Mouse (Mus musculus): ENCODE data around the gene B230104I21Rik.

The B230104I21Rik gene

GRCm38 (mm10) chr4:154330001-154330400 lies 5.9 kb upstream of the B230104I21Rik start:
- no peaks in the 10 kb centered on the region for H3K36me3 ChIP-seq (ENCODE audit: control insufficient read depth, insufficient read depth, low read length, poor library complexity, severe bottlenecking)
- DNase-seq (ENCODE audit: low read depth, low spot score): no peak
- no peaks in the 10 kb centered on the region for H3K27me3 ChIP-seq (ENCODE audit: control insufficient read depth, insufficient read depth, low read length, poor library complexity, severe bottlenecking)

- H3K36me3 ChIP-seq (ENCODE audit: control insufficient read depth, insufficient read depth, low read length, poor library complexity, severe bottlenecking): no peaks in the 10 kb centered on the region
- DNase-seq (ENCODE audit: low read depth, low spot score): no peak
Measured at GRCm38 (mm10) chr4:154331271-154331670, 4.7 kb upstream of the B230104I21Rik start.

GRCm38 (mm10) chr4:154333300-154333699 lies 2.6 kb upstream of the B230104I21Rik start:
- Histone ChIP-seq H3K27me3 (ENCODE audit: control insufficient read depth, insufficient read depth, low read length, poor library complexity, severe bottlenecking) (no peaks in the 10 kb centered on the region), H3K36me3 (ENCODE audit: control insufficient read depth, insufficient read depth, low read length, poor library complexity, severe bottlenecking) (no peaks in the 10 kb centered on the region)
- DNase-seq (ENCODE audit: low read depth, low spot score): no peak

More at GRCm38 (mm10) chr4:154331271-154331670, 4.7 kb upstream of the B230104I21Rik start:
- H3K27me3 ChIP-seq (ENCODE audit: control insufficient read depth, insufficient read depth, low read length, poor library complexity, severe bottlenecking): no peaks in the 10 kb centered on the region

GRCm38 (mm10) chr4:154334699-154335402 lies 1.1 kb upstream of the B230104I21Rik start:
- peak; percentile 63 for DNase-seq (ENCODE audit: low read depth, low spot score)
- Histone ChIP-seq H3K36me3 (ENCODE audit: control insufficient read depth, insufficient read depth, low read length, poor library complexity, severe bottlenecking) (no peaks in the 10 kb centered on the region), H3K27me3 (ENCODE audit: control insufficient read depth, insufficient read depth, low read length, poor library complexity, severe bottlenecking) (no peaks in the 10 kb centered on the region)

- Histone ChIP-seq H3K36me3 (ENCODE audit: control insufficient read depth, insufficient read depth, low read length, poor library complexity, severe bottlenecking) (no peaks in the 10 kb centered on the region), H3K27me3 (ENCODE audit: control insufficient read depth, insufficient read depth, low read length, poor library complexity, severe bottlenecking) (no peaks in the 10 kb centered on the region)
- DNase-seq (ENCODE audit: low read depth, low spot score): no peak
Measured at GRCm38 (mm10) chr4:154336650-154337049, 723 bp downstream of the B230104I21Rik start.

GRCm38 (mm10) chr4:154346731-154347522 lies 11.0 kb downstream of the B230104I21Rik start:
- no peaks in the 10 kb centered on the region for H3K27me3 ChIP-seq (ENCODE audit: control insufficient read depth, insufficient read depth, low read length, poor library complexity, severe bottlenecking)
- DNase-seq (ENCODE audit: low read depth, low spot score): no peak
- H3K36me3 ChIP-seq (ENCODE audit: control insufficient read depth, insufficient read depth, low read length, poor library complexity, severe bottlenecking): no peaks in the 10 kb centered on the region

- no peaks in the 10 kb centered on the region for H3K36me3 ChIP-seq (ENCODE audit: control insufficient read depth, insufficient read depth, low read length, poor library complexity, severe bottlenecking)
- no peak for DNase-seq (ENCODE audit: low read depth, low spot score)
Measured at GRCm38 (mm10) chr4:154348197-154348786, 12.4 kb downstream of the B230104I21Rik start.

GRCm38 (mm10) chr4:154352246-154352645 lies 16.3 kb downstream of the B230104I21Rik start:
- no peak for DNase-seq (ENCODE audit: low read depth, low spot score)
- H3K27me3 ChIP-seq (ENCODE audit: control insufficient read depth, insufficient read depth, low read length, poor library complexity, severe bottlenecking): no peaks in the 10 kb centered on the region

More at GRCm38 (mm10) chr4:154348197-154348786, 12.4 kb downstream of the B230104I21Rik start:
- no peaks in the 10 kb centered on the region for H3K27me3 ChIP-seq (ENCODE audit: control insufficient read depth, insufficient read depth, low read length, poor library complexity, severe bottlenecking)

GRCm38 (mm10) chr4:154355408-154355807 lies 19.5 kb downstream of the B230104I21Rik start:
- Histone ChIP-seq H3K36me3 (ENCODE audit: control insufficient read depth, insufficient read depth, low read length, poor library complexity, severe bottlenecking) (no peaks in the 10 kb centered on the region), H3K27me3 (ENCODE audit: control insufficient read depth, insufficient read depth, low read length, poor library complexity, severe bottlenecking) (no peaks in the 10 kb centered on the region)
- no peak for DNase-seq (ENCODE audit: low read depth, low spot score)

More at GRCm38 (mm10) chr4:154352246-154352645, 16.3 kb downstream of the B230104I21Rik start:
- H3K36me3 ChIP-seq (ENCODE audit: control insufficient read depth, insufficient read depth, low read length, poor library complexity, severe bottlenecking): no peaks in the 10 kb centered on the region

GRCm38 (mm10) chr4:154358370-154358769 lies 22.4 kb downstream of the B230104I21Rik start:
- Histone ChIP-seq H3K27me3 (ENCODE audit: control insufficient read depth, insufficient read depth, low read length, poor library complexity, severe bottlenecking) (no peaks in the 10 kb centered on the region), H3K36me3 (ENCODE audit: control insufficient read depth, insufficient read depth, low read length, poor library complexity, severe bottlenecking) (no peaks in the 10 kb centered on the region)
- no peak for DNase-seq (ENCODE audit: low read depth, low spot score)

- H3K27me3 ChIP-seq (ENCODE audit: control insufficient read depth, insufficient read depth, low read length, poor library complexity, severe bottlenecking): no peaks in the 10 kb centered on the region
- no peak for DNase-seq (ENCODE audit: low read depth, low spot score)
- H3K36me3 ChIP-seq (ENCODE audit: control insufficient read depth, insufficient read depth, low read length, poor library complexity, severe bottlenecking): no peaks in the 10 kb centered on the region
Measured at GRCm38 (mm10) chr4:154358816-154359215, 22.9 kb downstream of the B230104I21Rik start.

- no peak for DNase-seq (ENCODE audit: low read depth, low spot score)
- no peaks in the 10 kb centered on the region for H3K27me3 ChIP-seq (ENCODE audit: control insufficient read depth, insufficient read depth, low read length, poor library complexity, severe bottlenecking)
- H3K36me3 ChIP-seq (ENCODE audit: control insufficient read depth, insufficient read depth, low read length, poor library complexity, severe bottlenecking): no peaks in the 10 kb centered on the region
Measured at GRCm38 (mm10) chr4:154359762-154360300, 23.9 kb downstream of the B230104I21Rik start.

GRCm38 (mm10) chr4:154360441-154360840 lies 24.5 kb downstream of the B230104I21Rik start:
- no peaks in the 10 kb centered on the region for H3K36me3 ChIP-seq (ENCODE audit: control insufficient read depth, insufficient read depth, low read length, poor library complexity, severe bottlenecking)
- H3K27me3 ChIP-seq (ENCODE audit: control insufficient read depth, insufficient read depth, low read length, poor library complexity, severe bottlenecking): no peaks in the 10 kb centered on the region
- no peak for DNase-seq (ENCODE audit: low read depth, low spot score)

- H3K36me3 ChIP-seq (ENCODE audit: control insufficient read depth, insufficient read depth, low read length, poor library complexity, severe bottlenecking): no peaks in the 10 kb centered on the region
- DNase-seq (ENCODE audit: low read depth, low spot score): no peak
- no peaks in the 10 kb centered on the region for H3K27me3 ChIP-seq (ENCODE audit: control insufficient read depth, insufficient read depth, low read length, poor library complexity, severe bottlenecking)
Measured at GRCm38 (mm10) chr4:154360850-154361249, 24.9 kb downstream of the B230104I21Rik start.

GRCm38 (mm10) chr4:154364752-154365151 lies 28.8 kb downstream of the B230104I21Rik start:
- no peaks in the 10 kb centered on the region for H3K27me3 ChIP-seq (ENCODE audit: control insufficient read depth, insufficient read depth, low read length, poor library complexity, severe bottlenecking)
- no peak for DNase-seq (ENCODE audit: low read depth, low spot score)

More at GRCm38 (mm10) chr4:154364752-154365151, 28.8 kb downstream of the B230104I21Rik start:
- no peaks in the 10 kb centered on the region for H3K36me3 ChIP-seq (ENCODE audit: control insufficient read depth, insufficient read depth, low read length, poor library complexity, severe bottlenecking)
